Comparison of ENCODE assay signal across 7 mouse cellular contexts in genomic region chr11:109311885-109312605, GRCm38 (mm10). TPM values are rescaled to one million over a fixed set of nuclear protein-coding genes. Genes with fewer than 3 reads are reported as not detected.
DNase-seq lines count a peak whose midpoint lies in the region; ATAC-seq and TF ChIP-seq lines count a peak whose summit lies in the region.

No protein-coding gene starts in this region.

- peak overlapping the region; percentile 56; the same call in 1 of the 2 replicates for H3K9ac ChIP-seq in embryonic facial prominence, embryonic 12.5 days
- H3K9ac ChIP-seq in limb, embryonic 12.5 days (replicated peaks): peak overlapping the region; percentile 61
- peak overlapping the region; percentile 82 for H3K9ac ChIP-seq in midbrain, embryonic 13.5 days (replicated peaks)

- no peaks in the 10 kb centered on the region; the same call in 1 of the 2 replicates for H3K4me1 ChIP-seq in bone marrow, adult 2 months (ENCODE audit: control insufficient read depth, insufficient read depth, low read length)
- H3K4me1 ChIP-seq in embryonic facial prominence, embryonic 12.5 days: no peaks in the 10 kb centered on the region
- no peaks in the 10 kb centered on the region for H3K4me1 ChIP-seq in limb, embryonic 12.5 days (replicated peaks)
- no peaks in the 10 kb centered on the region for H3K4me1 ChIP-seq in midbrain, embryonic 13.5 days (replicated peaks)
- H3K4me1 ChIP-seq in spleen, adult 2 months (ENCODE audit: control insufficient read depth, insufficient read depth, insufficient read length): no peaks in the 10 kb centered on the region

- no peaks in the 10 kb centered on the region for H3K36me3 ChIP-seq in embryonic facial prominence, embryonic 12.5 days
- H3K36me3 ChIP-seq in limb, embryonic 12.5 days: no peaks in the 10 kb centered on the region
- no peaks in the 10 kb centered on the region for H3K36me3 ChIP-seq in midbrain, embryonic 13.5 days
- H3K36me3 ChIP-seq in spleen, adult 2 months (ENCODE audit: control insufficient read depth, insufficient read depth, low read length): no peaks in the 10 kb centered on the region

- peak overlapping the region; percentile 48 for H3K4me3 ChIP-seq in bone marrow, adult 2 months (replicated peaks; ENCODE audit: control insufficient read depth, low read depth, low read length)
- H3K4me3 ChIP-seq in embryonic facial prominence, embryonic 12.5 days: peak overlapping the region; percentile 58
- peak overlapping the region; percentile 56 for H3K4me3 ChIP-seq in limb, embryonic 12.5 days (replicated peaks)
- H3K4me3 ChIP-seq in midbrain, embryonic 13.5 days (replicated peaks): peak overlapping the region; percentile 64
- H3K4me3 ChIP-seq in spleen, adult 2 months (ENCODE audit: extremely low read depth, insufficient read depth, insufficient read length): peak overlapping the region; percentile 79

- H3K27me3 ChIP-seq in embryonic facial prominence, embryonic 12.5 days: 0 out of 2 replicates have a peak, but pooled peaks cover 4% of the 10 kb centered on the region
- peaks cover 15% of the 10 kb centered on the region for H3K27me3 ChIP-seq in limb, embryonic 12.5 days
- peaks cover 22% of the 10 kb centered on the region for H3K27me3 ChIP-seq in midbrain, embryonic 13.5 days
- peaks cover 1% of the 10 kb centered on the region; the same call in 1 of the 2 replicates for H3K27me3 ChIP-seq in spleen, adult 2 months (ENCODE audit: control insufficient read depth, insufficient read depth, low read length)

- H3K9me3 ChIP-seq in embryonic facial prominence, embryonic 12.5 days: no peaks in the 10 kb centered on the region
- H3K9me3 ChIP-seq in limb, embryonic 12.5 days: no peaks in the 10 kb centered on the region
- H3K9me3 ChIP-seq in midbrain, embryonic 13.5 days: no peaks in the 10 kb centered on the region

- no peak overlapping the region for H3K27ac ChIP-seq in bone marrow, adult 2 months (ENCODE audit: control insufficient read depth, insufficient read depth, low read depth, low read length, poor library complexity)
- H3K27ac ChIP-seq in embryonic facial prominence, embryonic 12.5 days: peak overlapping the region; percentile 51
- peak overlapping the region; percentile 62; the same call in 1 of the 2 replicates for H3K27ac ChIP-seq in limb, embryonic 12.5 days
- H3K27ac ChIP-seq in midbrain, embryonic 13.5 days: peak overlapping the region; percentile 79
- 0 out of 2 replicates have a peak overlapping the region, but pooled peaks have one; percentile 57 for H3K27ac ChIP-seq in spleen, adult 2 months (ENCODE audit: insufficient read depth, low read length)

- WGBS in bone marrow, adult 2 months: 11% methylated on average over 20 of the region's 20 CpGs
- WGBS in embryonic facial prominence, embryonic 12.5 days: 12% methylated on average over 20 of the region's 20 CpGs
- WGBS in limb, embryonic 12.5 days: 14% methylated on average over 20 of the region's 20 CpGs
- WGBS in midbrain, embryonic 13.5 days: 10% methylated on average over 20 of the region's 20 CpGs
- 10% methylated on average over 20 of the region's 20 CpGs for WGBS in spleen, adult 2 months

- peak; percentile 70; the same call in 1 of the 2 replicates for TF ChIP-seq POLR2A in bone marrow, adult 2 months (IDR thresholded peaks at IDR 0.05; ENCODE audit: borderline replicate concordance, control insufficient read depth, low read depth, low read length)
- TF ChIP-seq POLR2A in spleen, adult 2 months (IDR thresholded peaks at IDR 0.05; ENCODE audit: low read depth, low read length): peak; percentile 28; the same call in 1 of the 2 replicates

- DNase-seq in heart, adult 8-10 months (ENCODE audit: low spot score): peak; percentile 60
- peak; percentile 71 to 72 for DNase-seq in kidney, adult 8-10 months
- peak; percentile 23 to 68 for DNase-seq in spleen, adult 2 months (ENCODE audit: low read depth in 1 of 2, low spot score in 2 of 2)

- H3K4me2 ChIP-seq in embryonic facial prominence, embryonic 12.5 days (replicated peaks): peak overlapping the region; percentile 56
- peak overlapping the region; percentile 64 for H3K4me2 ChIP-seq in limb, embryonic 12.5 days
- H3K4me2 ChIP-seq in midbrain, embryonic 13.5 days (replicated peaks): peak overlapping the region; percentile 62

- peak; percentile 87 for ATAC-seq in embryonic facial prominence, embryonic 12.5 days (ENCODE audit: insufficient number of reproducible peaks, insufficient read depth, low FRiP score, low TSS enrichment)
- ATAC-seq in limb, embryonic 12.5 days (ENCODE audit: insufficient number of reproducible peaks, insufficient read depth, low FRiP score, low TSS enrichment, low read depth): peak; percentile 90
- ATAC-seq in midbrain, embryonic 13.5 days: peak; percentile 97

- TF ChIP-seq CTCF in bone marrow, adult 2 months (IDR thresholded peaks at IDR 0.05; ENCODE audit: control insufficient read depth, insufficient read depth, low read length): no peak
- no peak for TF ChIP-seq CTCF in spleen, adult 2 months (IDR thresholded peaks at IDR 0.05; ENCODE audit: extremely low read depth, insufficient read depth, insufficient read length, insufficient replicate concordance)

RNA-seq across cellular contexts. Expression of gene Rgs9, which starts 14.1 kb away (rescaled TPM):
- polyA plus RNA-seq in bone marrow, adult 2 months (2011; ENCODE audit: insufficient read depth, insufficient read length, low replicate concordance, missing spikeins): 0.57 TPM in 1 of 2 replicates, not detected in the other
- polyA plus RNA-seq in embryonic facial prominence, embryonic 12.5 days (2016; fragmentation: Nextera tagmentation; extraction: Ambion mirVana): 1.9 TPM in 2 replicates
- total RNA-seq in heart, adult 8-10 months (2022): under 1 TPM; 0.09 to 0.34 (median 0.16) TPM
- 4.1 and 5.7 TPM in 2 replicates for polyA plus RNA-seq in limb, embryonic 12.5 days (2016; fragmentation: Nextera tagmentation; extraction: Ambion mirVana)
- 7.2 and 7.3 TPM in 2 replicates for polyA plus RNA-seq in midbrain, embryonic 13.5 days (2015; fragmentation: Nextera tagmentation; extraction: Ambion mirVana)
- polyA plus RNA-seq in spleen, adult 2 months (2012; rRNA removed): 1.8 and 2.0 TPM in 2 replicates

RNA-seq across cellular contexts. Expression of gene Gna13, which starts 50.6 kb away (rescaled TPM):
- polyA plus RNA-seq in bone marrow, adult 2 months (2011; ENCODE audit: insufficient read depth, insufficient read length, low replicate concordance, missing spikeins): 9.0 and 28.9 TPM in 2 replicates
- polyA plus RNA-seq in embryonic facial prominence, embryonic 12.5 days (2016; fragmentation: Nextera tagmentation; extraction: Ambion mirVana): 20.7 and 22.4 TPM in 2 replicates
- 10 to 100 TPM; 25.4 to 29.3 (median 27.4) TPM for total RNA-seq in heart, adult 8-10 months (2022)
- polyA plus RNA-seq in limb, embryonic 12.5 days (2016; fragmentation: Nextera tagmentation; extraction: Ambion mirVana): 20.3 and 22.2 TPM in 2 replicates
- 16.2 and 16.4 TPM in 2 replicates for polyA plus RNA-seq in midbrain, embryonic 13.5 days (2015; fragmentation: Nextera tagmentation; extraction: Ambion mirVana)
- 22.0 and 29.8 TPM in 2 replicates for polyA plus RNA-seq in spleen, adult 2 months (2012; rRNA removed)
